Mouse (Mus musculus) liver, embryonic 14.5 days (tissue): ENCODE results near the gene Kif4. TPM values are rescaled to one million over a fixed set of nuclear protein-coding genes. Genes with fewer than 3 reads are reported as not detected.

Experiments used
- ATAC-seq: fragments of 200-750 bp; cut with Nextera tagmentation; 2 replicates; pipeline ENCODE4 v1.8.0; 2017; ENCODE audit warnings: moderate number of reproducible peaks, mild to moderate bottlenecking, moderate library complexity; ENCODE audit not compliant: insufficient read depth
- DNase-seq, 3 experiments: peaks; one replicate each; pipeline ENCODE4 v3.0.0-alpha.2; 2012 to 2013; ENCODE audit warnings: low read depth in 3 of 3, low spot score in 3 of 3
- H3K27ac ChIP-seq: fragments of 300-500 bp; sonication (generic); 2 replicates; pipeline ENCODE4 v1.5.1; 2014; ENCODE audit warnings: moderate library complexity, mild to moderate bottlenecking, control low read depth, inconsistent platforms
- H3K27me3 ChIP-seq: fragments of 300-500 bp; sonication (generic); 2 replicates; pipeline ENCODE4 v1.6.1; 2014; ENCODE audit warnings: mild to moderate bottlenecking, low read length, moderate library complexity; ENCODE audit not compliant: control insufficient read depth, insufficient read depth
- H3K36me3 ChIP-seq: fragments of 300-500 bp; sonication (generic); replicated peaks from 2 replicates; pipeline ENCODE4 v1.6.1; 2014; ENCODE audit warnings: low read depth; ENCODE audit not compliant: control insufficient read depth, insufficient read depth
- H3K4me1 ChIP-seq, 2 experiments: fragments of 200-500 bp in 1 of 2; fragments of 300-500 bp in 1 of 2; sonication (generic) in 1 of 2; replicated peaks; 2 replicates each; pipeline ENCODE4 v1.6.1; 2012 to 2014; ENCODE audit warnings: antibody characterized with exemption in 1 of 2, inconsistent platforms in 1 of 2, low read length in 1 of 2; ENCODE audit not compliant: control insufficient read depth in 2 of 2, insufficient read depth in 2 of 2
- H3K4me2 ChIP-seq: fragments of 300-500 bp; sonication (generic); 2 replicates; pipeline ENCODE4 v1.6.1; 2014; ENCODE audit warnings: low read depth, mild to moderate bottlenecking, control low read depth, moderate library complexity
- H3K4me3 ChIP-seq, 2 experiments: fragments of 200-500 bp in 1 of 2; fragments of 300-500 bp in 1 of 2; sonication (generic) in 1 of 2; 2 replicates each; pipeline ENCODE4 v1.5.1; 2012 to 2014; ENCODE audit warnings: low read depth in 2 of 2, low read length in 2 of 2, mild to moderate bottlenecking in 2 of 2, control low read depth in 1 of 2, inconsistent platforms in 1 of 2, moderate library complexity in 1 of 2; ENCODE audit not compliant: insufficient read depth in 1 of 2
- H3K9ac ChIP-seq: fragments of 300-500 bp; sonication (generic); replicated peaks from 2 replicates; pipeline ENCODE4 v1.6.1; 2014; ENCODE audit warnings: mild to moderate bottlenecking, control low read depth, moderate library complexity
- H3K9me3 ChIP-seq: fragments of 300-500 bp; sonication (generic); 2 replicates; pipeline ENCODE4 v1.6.1; 2016; ENCODE audit warnings: low read length, mixed read lengths; ENCODE audit not compliant: control insufficient read depth
- CTCF ChIP-seq: IDR thresholded peaks from 2 replicates; pipeline ENCODE4 v1.5.1; 2016; ENCODE audit warnings: antibody characterized with exemption, low read depth, control low read depth
- EP300 ChIP-seq: IDR thresholded peaks from 2 replicates; pipeline ENCODE4 v1.6.1; 2016; ENCODE audit warnings: antibody characterized with exemption, low read depth
- WGBS: fragments of 180-500 bp; shearing (Covaris S2); extraction: QIAGEN DNeasy Blood & Tissue Kit; methylation state at CpG from one replicate; pipeline ENCODE4 v1.1.7; 2014; ENCODE audit not compliant: insufficient replicate concordance; 5-methylcytosine and 5-hydroxymethylcytosine counted together
- polyA plus RNA-seq, 2 experiments: library from polyadenylated mRNA; depleted of rRNA in 1 of 2; stranded (reverse) in 1 of 2; unstranded in 1 of 2; fragments of >200 nt; fragmentation: Nextera tagmentation in 1 of 2; extraction: Ambion mirVana in 1 of 2; gene quantifications; 2 replicates each; pipeline versions ENCODE4 v1.2.1 to v1.2.3; 2012 to 2014

The Kif4 gene
- polyA plus RNA-seq, 2 experiments: 14.6 to 23.5 TPM

DNA sequence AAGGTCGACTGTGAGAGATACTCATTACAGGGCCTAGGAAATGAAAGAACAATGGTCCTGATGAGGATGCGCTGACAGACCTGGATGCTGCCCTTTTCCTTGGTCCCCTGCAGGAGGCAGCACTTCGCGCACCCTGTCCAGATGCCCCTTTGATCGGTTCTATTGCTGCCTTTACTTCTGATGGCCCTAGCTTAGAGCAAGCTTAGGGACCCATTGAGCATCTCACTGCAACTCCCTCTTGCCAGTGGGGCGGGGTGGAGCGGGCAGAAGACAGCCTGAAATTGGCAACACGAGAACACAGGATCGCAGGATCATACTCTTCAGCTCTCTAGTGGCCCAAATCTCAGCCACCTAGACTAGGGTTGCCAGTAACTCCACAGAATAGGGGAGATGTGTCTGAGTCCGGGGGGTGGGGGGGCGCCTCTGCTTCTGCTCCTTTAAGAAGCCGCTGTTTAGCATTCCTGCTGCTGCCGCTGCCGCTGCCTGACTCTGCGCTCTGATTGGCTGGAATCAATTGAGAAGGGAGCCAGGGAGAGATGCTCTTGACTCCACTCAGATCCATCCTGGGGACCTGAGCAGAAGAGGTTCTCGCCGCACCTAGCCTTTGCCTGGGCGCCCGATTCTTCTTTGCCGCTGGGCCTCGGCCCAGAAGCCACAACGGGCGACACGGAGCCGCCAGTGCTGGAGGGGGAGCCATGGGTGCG is 141.8 kb downstream of the Kif4 start, which contains the start of gene Dlg3:
Dlg3 (plus strand) TSS at position 542 of the 704 bp plus-strand sequence.
- peak within 1 kb of the TSS; percentile 28; the same call in 1 of the 2 replicates for H3K4me2 ChIP-seq
- H3K27ac ChIP-seq: no peak within 1 kb of the TSS
- no peaks in the 10 kb centered on the region for H3K4me1 ChIP-seq
- no peak within 1 kb of the TSS for H3K9ac ChIP-seq
- H3K9me3 ChIP-seq: no peaks in the 10 kb centered on the region
- H3K4me3 ChIP-seq: 0 out of 4 replicates have a peak within 1 kb of the TSS, but pooled peaks of 1 of the 2 experiments have one; percentile 6
- TF ChIP-seq CTCF (0 out of 2 replicates have a peak, but pooled peaks have one; percentile 33), EP300 (no peak)
- no peaks in the 10 kb centered on the region for H3K36me3 ChIP-seq
- ATAC-seq (no peak), DNase-seq (no peak)
- H3K27me3 ChIP-seq: peaks cover 10% of the 10 kb centered on the region
- 14% methylated on average over 19 of the region's 26 CpGs for WGBS

DNA sequence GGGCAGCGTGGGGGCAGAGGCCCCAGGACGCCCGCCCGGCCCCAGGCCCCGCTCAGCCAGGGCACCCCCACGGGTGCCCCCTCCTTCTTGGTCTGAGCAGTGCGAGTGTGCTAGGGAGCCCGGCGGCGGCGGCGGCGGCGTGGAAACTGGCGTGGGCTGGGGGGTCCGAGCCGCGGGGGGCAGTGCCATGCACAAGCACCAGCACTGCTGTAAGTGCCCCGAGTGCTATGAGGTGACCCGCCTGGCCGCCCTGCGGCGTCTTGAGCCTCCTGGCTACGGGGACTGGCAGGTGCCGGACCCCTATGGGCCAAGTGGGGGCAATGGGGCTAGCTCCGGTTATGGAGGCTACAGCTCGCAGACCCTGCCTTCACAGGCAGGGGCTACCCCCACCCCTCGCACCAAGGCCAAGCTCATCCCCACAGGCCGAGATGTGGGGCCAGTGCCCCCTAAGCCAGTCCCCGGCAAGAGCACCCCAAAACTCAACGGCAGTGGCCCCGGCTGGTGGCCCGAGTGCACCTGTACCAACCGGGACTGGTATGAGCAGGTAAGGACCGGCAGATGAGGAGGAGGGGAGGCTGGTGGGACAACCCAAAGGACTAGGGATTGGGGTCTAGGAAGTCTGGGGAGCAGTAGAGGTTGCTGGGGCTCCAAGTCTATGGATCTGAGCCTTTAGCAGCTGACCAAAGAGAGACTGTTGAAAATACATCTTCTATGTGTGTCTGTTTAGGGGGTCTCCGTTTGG is 142.5 kb downstream of the Kif4 start:
- TF ChIP-seq EP300: no peak
- no peak for TF ChIP-seq CTCF
- H3K9me3 ChIP-seq: no peaks in the 10 kb centered on the region
- DNase-seq: no peak
- H3K36me3 ChIP-seq: no peaks in the 10 kb centered on the region
- WGBS: 36% methylated on average over 22 of the region's 36 CpGs
- peak overlapping the region; percentile 28; the same call in 1 of the 2 replicates for H3K4me2 ChIP-seq
- no peak overlapping the region for H3K27ac ChIP-seq
- peaks cover 10% of the 10 kb centered on the region for H3K27me3 ChIP-seq
- H3K4me3 ChIP-seq: no peak overlapping the region
- no peak for ATAC-seq
- H3K9ac ChIP-seq: no peak overlapping the region
- no peaks in the 10 kb centered on the region for H3K4me1 ChIP-seq

DNA sequence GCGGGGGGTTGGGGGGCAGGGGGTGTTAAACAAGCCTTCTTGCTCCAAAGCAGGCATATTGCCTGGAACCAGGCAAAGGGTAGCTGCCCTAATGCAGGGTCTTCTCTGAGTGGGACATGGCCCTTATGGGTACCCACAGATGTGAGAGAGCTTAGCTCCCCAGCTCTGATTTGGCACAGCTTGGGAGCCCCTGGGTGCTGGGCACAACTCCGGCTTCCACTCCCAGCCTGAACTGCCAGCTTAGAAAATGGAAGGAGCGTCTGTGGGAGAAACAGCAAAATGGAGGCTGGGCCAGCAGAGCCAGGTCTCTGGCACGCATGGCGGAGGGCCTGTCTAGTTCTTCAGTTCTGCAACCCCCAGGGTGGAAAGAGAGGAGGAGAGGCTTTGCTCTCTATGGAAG is 143.7 kb downstream of the Kif4 start:
- Histone ChIP-seq H3K27me3 (peaks cover 10% of the 10 kb centered on the region), H3K4me1 (no peaks in the 10 kb centered on the region), H3K4me2 (no peak overlapping the region), H3K9ac (no peak overlapping the region), H3K9me3 (no peaks in the 10 kb centered on the region), H3K4me3 (no peak overlapping the region), H3K36me3 (no peaks in the 10 kb centered on the region), H3K27ac (no peak overlapping the region)
- TF ChIP-seq CTCF (no peak), EP300 (no peak)
- DNase-seq (no peak), ATAC-seq (no peak)
- WGBS: 68% methylated on average over 5 of the region's 5 CpGs

DNA sequence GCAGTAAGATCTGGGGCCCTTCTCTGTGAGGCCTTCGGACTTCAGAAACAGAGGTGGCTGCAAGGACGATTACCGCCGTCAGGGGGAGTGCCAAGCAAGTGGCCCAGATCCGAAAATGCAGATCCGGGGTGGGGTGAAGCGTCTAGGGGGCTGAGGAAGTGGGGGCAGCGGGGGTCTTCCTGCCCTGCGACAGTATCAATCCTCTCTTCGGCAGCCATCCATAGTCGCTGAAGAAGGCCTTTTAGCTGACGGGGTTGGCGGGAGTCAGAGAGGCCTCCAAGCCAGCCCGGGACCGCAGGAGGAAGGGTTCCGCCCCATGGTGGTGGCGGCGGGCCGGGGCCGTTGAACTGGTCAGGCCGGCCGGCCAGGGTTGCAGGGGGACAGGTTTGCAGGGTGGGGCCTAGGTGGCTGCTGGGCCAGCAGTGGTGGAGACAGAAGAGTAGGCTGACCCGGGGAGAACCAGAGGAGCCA is 148.8 kb downstream of the Kif4 start:
- ATAC-seq: no peak

DNA sequence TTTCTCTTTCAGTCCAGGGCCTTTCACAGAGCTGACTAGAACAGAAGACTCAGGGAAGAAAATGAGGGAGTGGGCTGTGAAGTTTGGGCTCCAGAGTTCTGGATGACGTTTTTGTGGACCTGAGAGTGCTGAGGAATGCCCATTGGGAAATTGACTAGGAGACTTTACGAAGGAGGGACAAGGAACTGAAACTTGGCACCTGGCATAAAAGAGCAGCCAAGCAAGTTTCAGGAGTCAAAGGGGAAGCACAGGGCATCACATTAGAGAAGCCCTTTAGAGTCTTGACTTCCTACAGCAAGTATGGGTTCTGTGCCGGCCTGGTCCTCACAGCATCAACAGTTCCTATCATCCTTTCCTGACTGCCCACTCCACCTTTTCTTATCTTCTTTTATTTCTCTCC is 149.9 kb downstream of the Kif4 start:
- no peak overlapping the region for H3K27ac ChIP-seq
- H3K9me3 ChIP-seq: no peaks in the 10 kb centered on the region
- H3K4me1 ChIP-seq: peaks cover 0 to 2% of the 10 kb centered on the region in 2 experiments; a peak in 1 of 4 replicates
- H3K36me3 ChIP-seq: no peaks in the 10 kb centered on the region
- no peak overlapping the region for H3K4me3 ChIP-seq
- H3K27me3 ChIP-seq: no peaks in the 10 kb centered on the region
- ATAC-seq: no peak
- no peak for DNase-seq
- no peak overlapping the region for H3K4me2 ChIP-seq
- TF ChIP-seq EP300 (no peak), CTCF (no peak)
- H3K9ac ChIP-seq: no peak overlapping the region
- 57% methylated on average over 3 of the region's 3 CpGs for WGBS

More for the DNA sequence above, 148.8 kb downstream of the Kif4 start:
- TF ChIP-seq CTCF (peak; percentile 70), EP300 (no peak)
- no peak overlapping the region for H3K27ac ChIP-seq
- DNase-seq: peak in 2 of 3 experiments; percentile 9 to 23
- H3K9ac ChIP-seq: peak overlapping the region; percentile 31; the same call in 1 of the 2 replicates
- H3K36me3 ChIP-seq: no peaks in the 10 kb centered on the region
- H3K9me3 ChIP-seq: no peaks in the 10 kb centered on the region
- 21% methylated on average over 23 of the region's 23 CpGs for WGBS
- H3K27me3 ChIP-seq: no peaks in the 10 kb centered on the region
- peak overlapping the region; percentile 61 for H3K4me2 ChIP-seq
- peak overlapping the region; percentile 43 to 61 for H3K4me3 ChIP-seq
- H3K4me1 ChIP-seq: no peaks in the 10 kb centered on the region; a peak in 1 of 4 replicates
